Mouse (Mus musculus) limb, embryonic 11.5 days (tissue): Measurements from ENCODE around the gene H2-K1. TPM values are rescaled to one million over a fixed set of nuclear protein-coding genes. Genes with fewer than 3 reads are reported as not detected.

Source experiments
- ATAC-seq: fragments of 200-750 bp; cut with Nextera tagmentation; 2 replicates; pipeline ENCODE4 v1.8.0; 2017; ENCODE audit warnings: low read depth; ENCODE audit not compliant: insufficient number of reproducible peaks, low FRiP score, low TSS enrichment
- DNase-seq: peaks from one replicate; pipeline ENCODE4 v3.0.0-alpha.2; 2015; ENCODE audit warnings: low spot score
- H3K27ac ChIP-seq: fragments of 300-500 bp; sonication (generic); replicated peaks from 2 replicates; pipeline ENCODE4 v1.5.1; 2014; ENCODE audit warnings: low read depth, mild to moderate bottlenecking, low read length
- H3K27me3 ChIP-seq: fragments of 300-500 bp; sonication (generic); 2 replicates; pipeline ENCODE4 v1.6.1; 2014; ENCODE audit warnings: mild to moderate bottlenecking, low read length, mixed read lengths; ENCODE audit not compliant: control insufficient read depth, insufficient read depth
- H3K36me3 ChIP-seq: fragments of 300-500 bp; sonication (generic); 2 replicates; pipeline ENCODE4 v1.6.1; 2014; ENCODE audit warnings: mild to moderate bottlenecking, low read length, moderate library complexity, mixed read lengths; ENCODE audit not compliant: control insufficient read depth, insufficient read depth
- H3K4me1 ChIP-seq: fragments of 300-500 bp; sonication (generic); 2 replicates; pipeline ENCODE4 v1.6.1; 2014; ENCODE audit warnings: low read length, mixed read lengths; ENCODE audit not compliant: control insufficient read depth, insufficient read depth
- H3K4me2 ChIP-seq: fragments of 300-500 bp; sonication (generic); 2 replicates; pipeline ENCODE4 v1.6.1; 2014; ENCODE audit warnings: low read depth, mild to moderate bottlenecking, moderate library complexity; ENCODE audit not compliant: severe bottlenecking
- H3K4me3 ChIP-seq: fragments of 300-500 bp; sonication (generic); 2 replicates; pipeline ENCODE4 v1.5.1; 2014; ENCODE audit warnings: low read depth, low read length
- H3K9ac ChIP-seq: fragments of 300-500 bp; sonication (generic); 2 replicates; pipeline ENCODE4 v1.6.1; 2014; ENCODE audit warnings: mild to moderate bottlenecking, low read length
- H3K9me3 ChIP-seq: fragments of 300-500 bp; sonication (generic); 2 replicates; pipeline ENCODE4 v1.6.1; 2016; ENCODE audit warnings: low read length; ENCODE audit not compliant: control insufficient read depth
- WGBS: fragments of 180-500 bp; shearing (Covaris S2); extraction: QIAGEN DNeasy Blood & Tissue Kit; methylation state at CpG from one replicate; pipeline ENCODE4 v1.1.7; 2014; 5-methylcytosine and 5-hydroxymethylcytosine counted together
- polyA plus RNA-seq: library from polyadenylated mRNA; unstranded; fragments of >200 nt; fragmentation: Nextera tagmentation; extraction: Ambion mirVana; gene quantifications from 2 replicates; pipeline ENCODE4 v1.2.1, GENCODE M21; 2014

Gene H2-K1
- polyA plus RNA-seq, 1 experiment from 2014 or later, result 5.3 TPM

- H3K4me2 ChIP-seq, result no peak overlapping the region
- H3K9ac ChIP-seq, result no peak overlapping the region
- no peak for DNase-seq
- no peak overlapping the region for H3K4me3 ChIP-seq
- no peak overlapping the region for H3K27ac ChIP-seq
- H3K4me1 ChIP-seq, result no peaks in the 10 kb centered on the region
- no peaks in the 10 kb centered on the region for H3K9me3 ChIP-seq
- WGBS, result 73% methylated on average over 4 of the region's 4 CpGs
- ATAC-seq, result no peak
- H3K36me3 ChIP-seq, result 0 out of 2 replicates have a peak, but pooled peaks cover 4% of the 10 kb centered on the region
- H3K27me3 ChIP-seq, result no peaks in the 10 kb centered on the region
Measured at GRCm38 (mm10) chr17:33969394-33969793, 30.8 kb downstream of the H2-K1 start.

GRCm38 (mm10) chr17:33968927-33969326, 31.2 kb downstream of the H2-K1 start:
- no peak overlapping the region for H3K9ac ChIP-seq
- H3K4me1 ChIP-seq, result no peaks in the 10 kb centered on the region
- H3K4me2 ChIP-seq, result no peak overlapping the region
- DNase-seq (no peak), ATAC-seq (0 out of 2 replicates have a peak, but pooled peaks have one; percentile 9)
- no peaks in the 10 kb centered on the region for H3K9me3 ChIP-seq
- 28% methylated on average over 5 of the region's 5 CpGs for WGBS
- 0 out of 2 replicates have a peak, but pooled peaks cover 4% of the 10 kb centered on the region for H3K36me3 ChIP-seq
- H3K27ac ChIP-seq, result no peak overlapping the region
- H3K4me3 ChIP-seq, result no peak overlapping the region
- no peaks in the 10 kb centered on the region for H3K27me3 ChIP-seq

GRCm38 (mm10) chr17:33968489-33968888, 31.7 kb downstream of the H2-K1 start:
- DNase-seq (peak; percentile 92), ATAC-seq (peak; percentile 57; the same call in 1 of the 2 replicates)
- H3K27me3 ChIP-seq, result no peaks in the 10 kb centered on the region
- 2% methylated on average over 9 of the region's 9 CpGs for WGBS
- no peak overlapping the region for H3K4me3 ChIP-seq
- H3K9ac ChIP-seq, result no peak overlapping the region
- no peaks in the 10 kb centered on the region for H3K4me1 ChIP-seq
- no peaks in the 10 kb centered on the region for H3K9me3 ChIP-seq
- no peak overlapping the region for H3K4me2 ChIP-seq
- H3K36me3 ChIP-seq, result 0 out of 2 replicates have a peak, but pooled peaks cover 4% of the 10 kb centered on the region
- H3K27ac ChIP-seq, result no peak overlapping the region

GRCm38 (mm10) chr17:33965846-33966550, 34.1 kb downstream of the H2-K1 start:
- H3K4me1 ChIP-seq, result no peaks in the 10 kb centered on the region
- H3K36me3 ChIP-seq, result 0 out of 2 replicates have a peak, but pooled peaks cover 4% of the 10 kb centered on the region
- no peak for DNase-seq
- no peaks in the 10 kb centered on the region for H3K27me3 ChIP-seq
- WGBS, result 87% methylated on average over 16 of the region's 16 CpGs
- no peaks in the 10 kb centered on the region for H3K9me3 ChIP-seq
- H3K4me3 ChIP-seq, result no peak overlapping the region
- H3K27ac ChIP-seq, result no peak overlapping the region
- ATAC-seq, result no peak
- H3K4me2 ChIP-seq, result no peak overlapping the region
- H3K9ac ChIP-seq, result no peak overlapping the region

- no peaks in the 10 kb centered on the region for H3K4me1 ChIP-seq
- H3K27me3 ChIP-seq, result no peaks in the 10 kb centered on the region
- H3K27ac ChIP-seq, result no peak overlapping the region
- H3K9me3 ChIP-seq, result no peaks in the 10 kb centered on the region
- H3K36me3 ChIP-seq, result 0 out of 2 replicates have a peak, but pooled peaks cover 4% of the 10 kb centered on the region
- WGBS, result 94% methylated on average over 17 of the region's 17 CpGs
- DNase-seq (no peak), ATAC-seq (no peak)
- H3K4me3 ChIP-seq, result no peak overlapping the region
- H3K4me2 ChIP-seq, result no peak overlapping the region
- no peak overlapping the region for H3K9ac ChIP-seq
Measured at GRCm38 (mm10) chr17:33965082-33965845, 34.9 kb downstream of the H2-K1 start.

GRCm38 (mm10) chr17:33962876-33963275, 37.3 kb downstream of the H2-K1 start:
- no peak for DNase-seq
- no peak overlapping the region for H3K27ac ChIP-seq
- ATAC-seq, result no peak
- H3K27me3 ChIP-seq, result no peaks in the 10 kb centered on the region
- no peak overlapping the region for H3K4me3 ChIP-seq
- no peak overlapping the region for H3K4me2 ChIP-seq
- H3K36me3 ChIP-seq, result peaks cover 4% of the 10 kb centered on the region; the same call in 1 of the 2 replicates
- WGBS, result 90% methylated on average over 7 of the region's 7 CpGs
- H3K9ac ChIP-seq, result no peak overlapping the region
- no peaks in the 10 kb centered on the region for H3K9me3 ChIP-seq
- no peaks in the 10 kb centered on the region for H3K4me1 ChIP-seq

- DNase-seq, result no peak
- Histone ChIP-seq H3K9ac (no peak overlapping the region), H3K9me3 (no peaks in the 10 kb centered on the region), H3K4me3 (no peak overlapping the region), H3K4me2 (no peak overlapping the region), H3K4me1 (peaks cover 4% of the 10 kb centered on the region; the same call in 1 of the 2 replicates), H3K36me3 (no peaks in the 10 kb centered on the region; the same call in 1 of the 2 replicates), H3K27ac (no peak overlapping the region), H3K27me3 (no peaks in the 10 kb centered on the region)
- WGBS, result 92% methylated on average over 15 of the region's 15 CpGs
- no peak for ATAC-seq
Measured at GRCm38 (mm10) chr17:33959948-33960347, 40.2 kb downstream of the H2-K1 start.

- Histone ChIP-seq H3K36me3 (peaks cover 1% of the 10 kb centered on the region), H3K27me3 (no peaks in the 10 kb centered on the region), H3K9ac (no peak overlapping the region), H3K27ac (no peak overlapping the region), H3K4me1 (peaks cover 10% of the 10 kb centered on the region), H3K4me2 (no peak overlapping the region), H3K9me3 (no peaks in the 10 kb centered on the region), H3K4me3 (no peak overlapping the region)
- ATAC-seq (no peak), DNase-seq (no peak)
- 91% methylated on average over 13 of the region's 13 CpGs for WGBS
Measured at GRCm38 (mm10) chr17:33959135-33959534, 41.0 kb downstream of the H2-K1 start.
